Mouse (Mus musculus) thymus, postnatal 0 days (tissue): ENCODE measurements around the gene Sema3b. TPM values are rescaled to one million over a fixed set of nuclear protein-coding genes. Genes with fewer than 3 reads are reported as not detected.
A peak's percentile ranks its signal among the peaks of the same experiment; 100 is the strongest.

Experiments used
- DNase-seq: peaks from one replicate; pipeline ENCODE4 v3.0.0-alpha.2; 2015; ENCODE audit warnings: low spot score
- polyA plus RNA-seq: library from polyadenylated mRNA; unstranded; fragments of >200 nt; fragmentation: Nextera tagmentation; extraction: Ambion mirVana; gene quantifications from 2 replicates; pipeline ENCODE4 v1.2.1, GENCODE M21; 2015

Sema3b gene
- polyA plus RNA-seq, 1 experiment from 2014 or later, result 1.4 TPM

DNA sequence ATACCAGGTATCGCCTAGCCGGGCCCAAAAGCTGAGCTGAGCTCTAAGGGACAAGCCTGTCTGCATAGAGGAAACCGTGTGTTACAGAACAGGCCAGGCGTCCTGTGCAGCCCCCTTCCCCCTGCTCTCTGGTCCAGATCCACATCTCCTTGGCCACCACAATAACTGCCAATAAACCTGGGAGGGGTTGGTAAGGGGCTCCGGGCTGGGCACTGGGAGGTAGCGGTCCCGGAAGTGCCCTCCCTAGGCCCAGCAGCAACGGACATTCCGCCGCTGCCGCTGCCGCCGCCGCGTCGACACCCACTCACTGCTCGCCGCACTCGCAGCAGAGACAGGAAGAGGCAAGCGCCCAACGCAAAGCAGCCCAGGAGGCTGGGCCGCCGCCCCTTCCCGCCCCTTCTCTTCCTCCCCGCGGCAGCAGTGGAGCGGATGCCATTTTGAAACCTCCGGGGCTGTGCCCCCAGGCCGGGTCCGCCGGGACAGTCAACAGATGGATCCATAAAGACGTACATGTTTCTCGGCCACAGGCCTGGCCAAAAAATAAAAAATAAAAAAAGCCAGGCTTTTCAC, 24.1 kb upstream of the Sema3b start:
- peak; percentile 90 for DNase-seq

DNA sequence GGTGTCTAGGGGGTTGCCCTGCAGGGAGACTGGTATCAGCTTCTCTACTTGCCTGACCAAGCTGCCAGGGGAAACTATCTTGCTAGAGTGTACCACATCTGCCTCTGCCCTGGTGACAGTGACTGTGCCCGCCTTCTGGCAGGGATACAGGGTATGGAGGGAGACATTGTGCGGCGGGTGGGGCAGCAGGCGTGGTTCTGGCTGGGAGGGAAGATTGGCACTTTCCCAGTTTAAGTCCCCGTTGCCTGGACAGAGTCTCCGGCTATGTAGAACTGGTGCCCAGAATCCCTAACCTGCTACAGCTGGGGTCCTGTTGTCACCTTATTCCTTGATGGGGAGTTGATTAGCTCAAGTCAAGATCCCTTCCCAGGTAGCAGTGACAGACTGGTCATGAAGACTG, 23.4 kb upstream of the Sema3b start:
- no peak for DNase-seq

DNA sequence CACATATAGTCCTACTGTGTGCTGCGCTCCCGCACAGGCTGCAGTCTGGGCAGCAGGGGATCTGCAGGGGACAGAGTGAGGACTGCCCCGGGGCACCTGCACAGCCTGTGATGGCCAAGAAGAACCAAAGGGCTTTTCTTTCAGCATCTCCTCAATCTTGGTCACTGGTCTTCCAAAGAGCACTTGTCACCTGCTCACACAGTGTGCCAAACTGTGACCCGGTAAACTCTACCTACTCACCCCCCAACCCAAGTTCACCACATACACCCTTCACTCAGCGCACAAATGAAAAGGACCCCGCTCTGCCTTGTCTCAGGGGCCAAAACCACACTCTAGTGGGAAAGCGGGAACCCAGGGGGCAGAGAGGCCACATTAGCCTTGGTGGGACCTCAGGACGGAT, 22.8 kb upstream of the Sema3b start:
- DNase-seq, result no peak

DNA sequence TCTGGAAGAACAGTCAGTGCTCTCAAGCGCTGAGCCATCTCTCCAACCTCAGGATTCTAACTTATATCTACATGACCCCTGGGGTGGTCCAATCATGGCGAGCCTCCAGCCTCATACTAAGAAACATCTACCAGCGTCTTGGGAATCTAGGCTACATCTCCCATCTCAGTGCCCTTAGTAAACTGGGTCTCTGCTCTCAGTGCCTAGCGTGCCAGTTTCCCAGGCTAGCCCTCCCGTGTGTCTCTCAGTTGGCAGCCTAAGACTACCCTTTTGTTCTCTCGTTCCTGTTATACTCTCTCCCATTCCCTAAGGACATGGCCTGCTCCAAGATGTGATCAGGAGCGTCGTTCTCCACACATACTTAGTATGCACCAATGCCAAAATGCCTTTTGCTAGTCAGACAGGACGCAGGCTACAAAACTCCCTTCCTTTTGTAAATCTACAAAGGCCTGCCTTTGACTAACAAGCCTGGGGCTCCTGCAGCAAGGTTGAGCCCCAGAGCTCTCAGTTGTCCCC, 22.3 kb upstream of the Sema3b start:
- DNase-seq, result no peak

DNA sequence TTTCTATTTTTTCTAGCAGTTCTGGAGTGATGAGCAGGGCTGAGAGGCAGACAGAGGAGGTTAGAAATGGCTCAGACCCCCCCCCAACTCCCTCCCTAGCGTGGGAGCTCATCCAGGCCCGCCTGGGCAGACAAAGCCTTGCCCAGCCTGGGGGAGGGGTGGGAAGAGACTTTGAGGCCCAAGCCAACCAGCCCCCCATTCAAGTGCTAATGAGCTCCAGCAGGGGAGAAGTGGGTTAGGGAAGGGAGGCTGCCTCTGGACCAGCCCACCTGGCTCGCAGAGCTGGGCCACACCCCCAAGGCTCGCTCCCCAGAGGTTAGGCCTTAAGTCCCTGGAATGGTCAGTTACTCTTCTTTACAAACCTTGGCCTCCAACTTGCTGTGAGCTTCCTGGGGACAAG, 21.5 kb upstream of the Sema3b start:
- no peak for DNase-seq

DNA sequence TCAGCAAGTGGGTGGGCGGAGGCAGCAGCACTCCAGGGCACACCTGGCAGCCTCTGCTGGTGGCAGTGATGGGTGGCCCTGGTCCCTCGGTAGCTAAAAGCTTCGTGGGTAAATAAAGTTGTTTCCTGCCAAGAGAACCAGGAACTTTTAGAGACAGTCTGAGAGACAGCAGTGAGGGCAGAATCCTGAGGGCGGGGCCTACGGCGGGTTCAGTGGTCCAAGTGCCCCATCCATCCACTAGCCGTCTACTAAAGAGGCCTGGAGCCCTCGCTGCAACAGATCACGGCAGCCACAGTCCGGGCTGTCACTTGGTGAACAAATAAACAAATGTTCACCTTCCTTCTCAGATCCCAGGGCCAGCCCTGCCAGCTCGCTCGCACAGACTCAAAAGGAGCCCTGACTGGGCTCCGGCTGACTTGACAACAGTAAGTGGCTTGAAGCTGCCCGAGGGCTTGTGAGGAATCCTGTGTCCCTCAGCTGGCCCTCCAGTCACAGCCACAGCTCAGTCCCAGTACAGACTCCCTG, 20.9 kb upstream of the Sema3b start:
- peak; percentile 56 for DNase-seq

DNA sequence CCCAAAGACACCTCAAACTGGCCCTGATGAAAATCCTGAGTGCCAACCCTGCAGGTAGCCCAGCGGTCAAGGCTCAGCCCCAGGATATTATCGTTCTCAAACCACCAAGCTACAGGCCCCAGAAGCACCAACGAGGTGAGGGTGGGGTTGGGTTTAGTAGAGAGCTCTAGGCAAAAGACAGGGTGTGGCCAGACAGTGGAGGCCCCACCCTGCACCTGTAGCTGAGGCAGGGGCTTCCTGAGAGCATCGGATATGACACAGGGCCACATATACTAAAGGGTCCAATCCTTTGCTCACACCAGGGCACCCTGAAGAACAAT, 20.3 kb upstream of the Sema3b start:
- DNase-seq, result peak; percentile 31

DNA sequence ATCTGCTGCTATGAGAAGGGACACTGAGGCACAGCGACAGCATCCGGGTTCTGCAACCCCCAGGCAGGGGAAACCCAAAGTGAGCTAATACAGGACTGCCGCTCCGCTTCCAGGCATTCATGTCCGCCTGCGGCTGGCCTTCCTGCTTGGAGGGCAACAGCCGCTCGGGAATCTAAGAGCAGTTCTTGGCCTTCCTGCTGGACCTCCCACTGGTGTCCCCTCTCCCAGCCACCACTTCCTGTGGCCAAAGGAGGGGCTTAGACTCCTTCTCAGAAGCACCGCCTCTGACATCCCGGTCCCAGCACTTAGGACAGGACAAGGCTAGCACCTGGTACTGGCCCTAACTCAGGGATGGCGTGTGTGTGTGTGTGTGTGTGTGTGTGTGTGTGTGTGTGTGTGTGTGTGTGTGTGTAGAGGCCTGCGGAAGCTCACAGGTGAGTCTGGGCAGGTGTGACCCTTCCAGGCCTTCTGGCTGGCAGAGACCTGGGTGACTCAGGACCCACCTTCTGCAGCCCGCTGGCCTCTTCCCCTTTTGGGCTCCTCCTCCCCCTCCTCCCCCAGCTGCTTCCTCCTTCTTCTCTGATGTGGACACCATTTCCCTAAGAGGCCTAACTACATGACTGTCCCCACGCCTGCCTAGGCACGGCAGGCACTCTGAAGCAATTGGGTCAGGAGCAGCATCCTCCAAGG, 19.8 kb upstream of the Sema3b start:
- DNase-seq, result no peak

DNA sequence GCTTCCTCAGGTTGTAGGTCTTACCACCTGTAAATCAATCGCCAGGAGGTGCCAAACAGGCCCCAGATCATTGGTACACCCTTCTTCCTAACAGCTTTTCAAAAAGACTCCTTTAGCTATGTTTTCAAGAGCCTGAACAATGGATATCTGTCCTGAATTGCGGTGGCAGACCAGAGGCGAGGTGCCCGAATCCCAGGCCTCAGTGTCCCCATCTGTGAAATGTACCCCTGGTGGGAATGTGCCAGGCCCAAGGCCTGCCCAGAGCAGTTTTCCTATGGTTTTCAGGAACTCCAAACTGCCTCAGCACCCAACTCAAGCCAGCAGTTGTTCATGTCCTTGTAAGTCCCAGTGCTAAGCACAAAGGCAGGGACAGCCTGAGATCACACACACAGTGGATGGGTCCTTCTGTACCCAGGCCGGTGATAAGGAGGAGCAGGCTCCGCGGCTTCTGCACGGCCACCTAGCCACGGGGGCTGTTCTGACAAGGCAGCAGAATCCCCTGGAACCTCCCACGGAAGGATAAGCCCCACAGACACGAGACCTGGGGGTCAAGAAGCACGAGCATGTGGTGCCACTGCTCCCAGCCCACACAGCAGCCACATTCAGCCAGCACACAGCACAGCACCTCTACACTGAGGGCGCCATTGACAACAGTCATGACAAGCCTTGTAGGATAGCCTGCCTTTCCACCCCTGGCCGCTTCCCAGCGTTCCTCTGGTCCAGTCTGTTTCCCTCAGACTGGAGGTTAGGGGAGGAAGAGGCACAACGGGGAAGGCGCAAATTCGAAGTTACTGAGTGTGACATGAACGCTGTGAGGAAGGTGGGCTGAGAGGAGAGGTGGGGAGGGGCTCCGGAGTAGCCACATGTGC, 18.6 kb upstream of the Sema3b start:
- no peak for DNase-seq

DNA sequence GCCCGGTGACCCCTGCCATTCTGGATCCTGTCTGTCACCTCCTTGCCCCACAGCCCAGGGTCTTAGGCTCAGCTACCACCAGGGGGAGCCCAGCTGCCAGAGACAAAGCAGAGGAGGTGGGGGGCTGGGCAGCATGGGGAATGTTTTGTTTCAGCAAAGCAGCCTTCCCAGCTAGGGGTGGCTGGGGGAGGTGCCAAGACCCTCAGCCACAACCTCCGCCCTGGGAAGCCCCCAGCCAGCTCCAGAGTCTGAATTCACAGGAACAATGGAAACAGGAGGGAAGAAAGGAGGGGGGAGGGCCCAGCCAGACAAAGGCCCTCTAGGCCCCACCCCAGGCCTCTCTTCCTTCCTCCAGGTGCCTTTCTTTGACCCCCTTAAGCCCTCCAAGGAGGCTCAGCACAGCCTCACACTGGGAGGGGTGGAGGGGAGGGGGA, 17.8 kb upstream of the Sema3b start:
- DNase-seq, result peak; percentile 88

DNA sequence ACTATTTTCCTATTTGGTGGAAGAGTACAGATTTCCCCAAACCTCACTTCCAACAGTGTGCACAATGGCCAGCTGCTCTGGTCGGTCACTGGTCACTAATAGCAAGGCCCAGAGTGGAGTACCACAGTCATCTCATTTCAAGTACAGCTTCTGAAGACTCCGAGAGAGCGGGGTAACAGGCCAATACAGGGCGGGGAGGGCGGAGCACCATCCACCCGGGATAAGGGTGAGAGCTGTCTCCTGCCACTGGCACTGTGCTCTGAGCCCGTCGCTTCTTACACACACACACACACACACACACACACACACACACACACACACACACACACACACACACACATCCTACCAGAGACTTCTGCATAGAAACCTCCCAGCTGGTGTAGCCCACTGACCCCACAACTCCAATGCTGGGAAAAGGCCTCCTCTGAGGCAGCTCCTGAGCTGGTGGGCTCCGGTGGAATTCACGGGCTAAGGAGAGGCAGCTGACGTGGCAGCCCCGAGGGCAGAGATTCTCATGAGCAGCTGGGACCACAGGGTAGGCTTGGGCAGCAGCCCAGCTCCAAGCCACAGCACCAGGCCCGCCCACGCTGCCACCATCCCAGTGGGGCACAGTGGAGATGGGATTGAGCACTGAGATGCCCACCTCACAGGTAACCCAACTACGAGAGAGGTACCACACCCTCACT, 17.3 kb upstream of the Sema3b start:
- DNase-seq, result no peak

DNA sequence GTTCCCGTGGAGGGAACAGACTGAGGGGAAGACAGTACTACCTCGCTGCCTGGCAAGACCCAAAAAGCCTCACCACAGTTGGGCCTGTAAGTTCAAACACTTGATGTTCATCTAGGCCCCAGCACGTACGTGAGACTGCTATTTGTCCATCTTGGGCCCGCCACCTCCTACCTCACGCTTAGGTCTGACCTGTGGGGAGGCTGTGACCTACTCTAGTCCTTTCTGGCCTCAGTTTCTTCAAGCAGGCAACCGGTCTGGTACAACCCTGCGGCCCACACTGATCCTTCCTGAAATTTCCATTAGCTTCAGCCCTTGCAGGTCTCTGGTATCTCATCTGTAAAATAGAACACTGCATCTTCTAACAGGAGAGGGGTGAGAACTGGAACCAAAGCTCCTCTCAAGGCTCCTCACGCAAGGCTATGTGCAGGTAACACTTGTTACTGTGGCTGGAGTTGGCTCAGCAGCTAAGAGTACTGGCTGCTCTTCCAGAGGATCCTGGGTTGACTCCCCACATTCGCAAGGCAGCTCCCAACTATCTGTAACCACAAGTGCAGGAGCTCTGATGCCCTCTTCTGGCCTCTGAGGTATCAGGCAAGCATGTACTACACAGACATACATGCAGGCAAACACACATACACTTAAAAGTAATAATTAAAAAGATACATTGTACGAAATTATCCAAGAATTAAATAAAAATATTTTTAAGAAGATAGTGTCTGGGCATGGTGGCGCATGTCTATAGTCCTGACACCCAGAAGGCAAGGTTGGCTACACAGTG, 16.5 kb upstream of the Sema3b start:
- no peak for DNase-seq

DNA sequence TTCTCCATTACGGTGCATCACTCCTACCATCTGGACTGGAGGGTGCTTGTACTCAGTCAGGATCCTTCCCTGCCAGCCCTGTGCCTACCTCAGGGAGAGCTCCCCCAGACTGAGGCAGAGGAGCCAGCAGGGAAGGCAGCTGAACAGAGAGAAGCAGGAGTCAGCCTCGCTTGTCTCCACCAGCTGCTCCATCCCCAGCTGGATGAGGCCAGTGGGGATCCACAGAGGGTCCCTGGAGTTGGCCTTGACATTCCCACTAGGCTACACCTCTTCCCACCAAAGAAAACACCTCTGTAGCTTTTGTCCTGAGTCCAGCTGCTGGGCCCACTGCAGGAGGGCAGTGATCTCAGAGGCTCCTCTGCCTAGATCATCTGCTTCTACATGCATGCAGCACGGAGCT, 15.9 kb upstream of the Sema3b start:
- DNase-seq, result no peak

DNA sequence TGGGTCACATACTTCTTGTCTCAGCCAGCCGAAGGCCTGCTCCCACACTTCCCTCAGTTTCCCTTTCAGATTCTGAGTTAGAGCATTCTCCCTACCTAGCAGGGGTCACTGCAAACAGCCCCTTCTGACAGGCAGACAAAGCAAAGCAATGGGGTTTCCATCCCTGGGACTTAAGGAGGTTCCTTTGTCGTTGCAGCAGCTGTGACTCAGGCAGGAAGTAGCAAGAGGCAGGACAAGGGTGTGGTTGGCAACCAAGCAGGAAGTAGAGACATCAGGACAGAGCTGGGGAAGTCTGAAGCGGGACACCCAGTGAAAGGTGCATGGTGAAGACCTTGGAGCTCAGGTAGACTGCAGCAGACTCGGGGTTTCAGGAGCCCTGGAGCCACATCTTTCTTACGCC, 15.5 kb upstream of the Sema3b start:
- DNase-seq, result peak; percentile 80

DNA sequence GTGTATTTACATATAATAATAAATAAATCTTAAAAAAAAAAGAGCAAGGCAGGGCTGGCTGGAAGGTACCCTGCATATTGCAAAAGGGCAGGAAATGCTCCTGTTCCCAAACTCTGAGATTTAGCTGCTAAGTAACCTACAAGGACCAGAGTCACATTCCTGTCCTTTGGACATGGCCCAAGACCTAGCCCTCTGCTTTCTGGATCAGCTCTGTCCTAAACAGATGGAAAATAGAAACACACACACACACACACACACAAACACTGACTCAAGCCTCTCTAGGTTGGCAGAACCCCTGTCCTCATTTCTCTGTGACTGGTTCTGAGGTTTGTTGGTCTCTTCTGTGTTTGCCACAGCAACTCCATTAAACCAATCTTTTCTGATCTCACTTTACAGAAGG, 11.9 kb upstream of the Sema3b start:
- no peak for DNase-seq

DNA sequence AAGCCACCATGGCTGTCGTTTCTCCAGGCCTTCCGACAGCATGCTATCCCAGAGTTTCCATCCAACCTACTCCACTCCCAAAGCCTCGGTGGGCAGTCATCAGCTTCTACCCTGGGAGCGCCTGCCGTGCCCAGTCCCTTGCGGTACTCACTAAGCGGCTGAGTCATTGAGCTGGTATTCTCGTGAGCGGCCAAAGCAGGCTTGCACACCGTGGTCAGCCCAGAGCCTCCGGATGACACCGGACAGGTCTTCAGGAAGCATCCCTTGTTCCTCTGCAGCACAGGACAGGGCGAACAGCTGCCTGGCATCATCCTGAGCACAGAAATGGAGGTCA, 10.5 kb upstream of the Sema3b start:
- no peak for DNase-seq

DNA sequence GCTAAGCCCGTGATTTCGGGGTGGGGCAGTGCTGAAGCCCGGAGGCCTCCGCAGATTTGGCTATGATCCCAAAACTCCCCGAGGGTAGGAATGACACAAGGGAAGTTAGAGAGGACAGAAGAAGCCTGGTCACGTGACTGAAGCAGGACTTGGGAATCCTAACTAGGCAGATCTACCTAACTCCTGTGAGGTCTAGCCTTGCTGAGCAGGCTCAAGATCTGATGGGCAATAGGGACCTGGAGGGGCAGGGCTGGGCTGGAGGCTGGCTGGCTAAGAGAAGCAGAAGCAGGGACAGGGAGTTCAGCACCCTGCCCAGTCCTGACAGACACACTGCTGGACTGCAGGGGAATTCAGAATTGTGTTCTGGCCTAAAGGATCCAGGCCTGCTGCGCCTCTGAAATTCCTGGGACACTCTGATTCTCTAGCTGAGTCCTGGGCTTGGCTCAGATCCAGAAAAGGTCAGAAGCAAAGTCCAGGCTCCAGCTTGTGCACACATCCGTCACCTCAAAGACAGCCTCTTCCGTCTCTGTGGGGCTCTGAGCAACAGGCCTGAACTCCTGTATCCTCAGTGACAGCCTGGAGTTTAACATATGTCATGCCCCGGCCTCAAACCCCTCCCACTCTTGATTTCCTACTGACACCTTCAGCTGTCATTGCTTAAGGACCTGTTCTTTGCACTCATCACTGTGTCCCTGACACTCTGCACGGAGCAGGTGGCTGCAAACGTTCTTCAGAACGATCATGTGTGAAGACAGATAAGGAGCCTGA, 9.9 kb upstream of the Sema3b start:
- DNase-seq, result no peak

DNA sequence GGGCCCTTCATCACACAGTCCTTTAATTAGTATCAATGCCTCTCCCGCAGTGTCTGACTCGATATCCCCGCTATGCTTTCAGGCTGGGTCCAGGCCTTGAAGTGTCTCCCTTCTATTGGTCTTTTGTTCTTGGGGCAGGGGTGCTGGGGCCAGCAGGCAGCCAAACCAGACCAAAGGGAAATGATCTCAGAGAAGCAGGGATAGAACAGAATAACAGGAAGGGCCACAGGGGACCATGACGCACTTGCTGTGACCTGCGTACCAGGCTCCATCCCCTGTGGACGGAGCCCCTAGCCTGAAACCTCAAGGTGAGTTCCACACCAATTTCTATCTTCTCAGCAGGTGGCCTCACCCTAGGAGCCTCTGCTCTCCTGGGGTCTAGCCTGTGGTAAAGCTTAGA, 9.1 kb upstream of the Sema3b start:
- no peak for DNase-seq

DNA sequence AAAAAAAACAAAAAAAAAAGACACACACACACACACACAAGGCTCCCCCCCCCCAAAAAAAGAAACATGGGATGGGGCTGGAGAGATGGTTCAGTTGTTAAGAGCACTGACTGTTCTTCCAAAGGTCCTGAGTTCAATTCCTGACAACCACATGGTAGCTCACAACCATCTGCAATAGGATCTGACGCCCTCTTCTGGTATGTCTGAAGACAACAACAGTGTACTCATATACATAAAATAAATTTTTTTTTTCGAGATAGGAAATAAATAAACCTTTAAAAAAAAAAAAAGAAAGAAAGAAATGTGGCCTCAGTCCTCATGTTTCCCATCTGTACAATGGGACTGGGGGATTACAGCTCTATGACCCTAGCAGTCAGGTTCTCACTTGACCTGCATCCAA, 8.4 kb upstream of the Sema3b start:
- no peak for DNase-seq

DNA sequence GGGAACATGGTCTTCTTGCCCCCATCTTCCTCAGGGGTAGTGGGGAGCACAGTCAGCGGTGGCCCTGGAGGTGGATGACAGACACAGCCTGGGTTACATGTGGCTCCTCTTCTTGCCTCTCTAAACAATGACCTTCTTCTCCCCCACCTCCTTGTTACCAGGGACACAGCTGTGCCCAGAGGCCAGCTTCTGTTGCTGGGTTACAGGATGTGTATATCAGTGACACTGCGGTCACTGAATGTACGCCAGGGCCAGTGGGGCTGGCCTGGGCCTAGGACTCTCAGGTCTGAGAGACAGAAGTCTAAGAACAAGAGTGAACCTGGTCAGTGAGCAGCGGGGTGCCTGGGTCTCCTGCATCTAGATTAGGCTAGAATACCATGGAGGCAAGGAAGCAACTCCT, 6.0 kb upstream of the Sema3b start:
- DNase-seq, result no peak
